Mouse (Mus musculus): ENCODE measurements around the gene Fasl.

Gene Fasl

DNA sequence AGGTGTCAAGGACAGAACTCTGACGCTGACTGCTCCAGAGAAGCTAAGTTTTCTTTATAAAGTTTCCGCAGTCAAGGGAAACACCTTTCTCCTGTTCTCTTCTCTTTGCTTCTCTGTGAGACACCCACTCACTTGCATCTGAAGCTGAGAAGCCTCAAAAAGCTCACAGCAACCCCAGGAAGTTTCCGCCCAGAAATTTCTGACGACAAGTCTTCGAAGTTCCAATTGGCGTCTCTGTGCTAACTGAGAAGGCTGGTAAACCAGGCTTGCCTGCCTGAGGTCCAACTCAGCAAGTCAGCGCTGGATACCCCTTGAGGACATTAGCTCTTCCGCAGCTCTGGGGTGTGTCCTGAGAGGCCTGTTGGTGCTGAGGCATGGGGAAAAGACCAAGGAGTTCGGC, at the start of gene Fasl:
Gene Fasl, minus strand, starts transcription at position 157 of the 400 bp plus-strand sequence.
- DNase-seq (ENCODE audit: extremely low read depth, low read depth, low spot score), result no peak

DNA sequence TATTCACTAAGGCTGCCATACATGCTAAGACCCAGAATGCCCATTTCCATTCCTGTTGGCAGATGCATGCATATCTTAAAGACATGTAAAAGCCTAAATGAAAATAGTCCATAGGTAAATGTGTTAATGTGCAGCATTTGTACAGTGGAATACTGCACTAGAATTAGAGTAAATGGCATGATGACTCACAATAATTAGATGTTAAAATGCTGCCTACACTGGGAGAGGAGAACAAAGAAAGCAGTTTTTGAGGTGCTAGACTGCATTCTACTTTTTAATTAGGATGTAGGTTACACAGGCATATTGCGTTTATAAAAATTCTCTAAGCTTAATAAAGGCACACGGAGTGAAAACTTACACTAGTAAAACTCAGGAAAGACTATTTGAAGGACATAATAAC, 38.4 kb upstream of the Fasl start:
- DNase-seq (ENCODE audit: extremely low read depth, low read depth, low spot score), result no peak

DNA sequence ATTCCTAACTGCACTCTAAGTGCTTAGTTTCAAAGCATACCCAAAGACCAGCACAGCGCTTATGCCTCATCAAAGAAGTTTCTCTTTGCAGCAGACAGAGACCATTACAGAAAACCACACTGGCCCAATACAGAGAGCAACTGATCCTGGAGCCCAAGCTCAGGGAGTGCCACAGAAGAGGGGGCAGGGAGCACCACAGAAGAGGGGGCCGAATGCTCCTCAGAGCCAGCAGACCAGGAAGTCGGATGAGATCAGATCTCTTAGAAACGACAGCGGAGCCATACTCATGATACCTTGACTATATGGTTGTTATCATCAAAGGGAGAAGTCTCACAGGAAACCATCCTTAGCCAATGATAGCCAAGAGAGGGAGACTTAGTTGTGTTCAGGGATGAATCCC, 21.1 kb upstream of the Fasl start:
- no peak for DNase-seq (ENCODE audit: extremely low read depth, low read depth, low spot score)

DNA sequence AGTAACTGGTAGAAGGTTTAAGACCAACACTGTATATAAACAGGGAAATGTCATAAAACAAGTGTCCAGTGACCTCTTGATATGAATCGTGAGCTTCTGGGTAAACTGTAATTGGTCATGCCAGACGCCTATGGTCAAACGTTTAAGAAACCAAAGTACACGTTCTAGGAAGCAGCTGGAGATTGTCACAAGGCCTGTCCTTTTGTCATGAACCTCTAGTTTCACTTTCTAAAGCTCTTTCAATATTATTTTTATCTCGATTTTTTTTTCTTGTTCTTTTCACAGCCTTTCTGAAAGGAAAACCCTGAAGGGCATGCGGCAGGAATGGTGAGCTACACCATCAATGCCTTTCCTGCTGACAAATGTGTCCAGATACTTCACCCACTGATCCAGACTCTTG, 20.7 kb upstream of the Fasl start:
- DNase-seq (ENCODE audit: extremely low read depth, low read depth, low spot score), result no peak

- no peak for DNase-seq (ENCODE audit: extremely low read depth, low read depth, low spot score)
Measured at GRCm38 (mm10) chr1:161804541-161804971, 16.3 kb upstream of the Fasl start.

- DNase-seq (ENCODE audit: extremely low read depth, low read depth, low spot score), result no peak
Measured at GRCm38 (mm10) chr1:161801321-161801720, 13.0 kb upstream of the Fasl start.

DNA sequence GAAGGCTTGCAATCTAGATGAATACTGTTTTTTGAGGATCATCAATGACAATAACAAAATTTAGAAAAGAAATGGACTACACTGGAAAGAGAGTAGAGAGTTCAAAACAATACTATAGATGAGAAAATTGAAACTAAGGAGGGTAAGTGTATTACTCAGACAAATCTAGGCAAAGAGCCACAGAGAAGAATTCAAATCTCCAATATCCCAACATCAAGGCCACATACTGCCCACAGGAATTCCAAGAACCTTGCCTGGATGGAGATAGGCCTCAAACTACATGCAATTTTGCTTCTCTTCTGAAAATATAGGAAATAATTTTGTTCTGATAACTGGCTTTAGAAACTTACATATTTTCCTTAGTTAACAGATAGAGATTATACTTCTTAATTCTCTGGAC, 12.0 kb upstream of the Fasl start:
- no peak for DNase-seq (ENCODE audit: extremely low read depth, low read depth, low spot score)

GRCm38 (mm10) chr1:161799791-161800190, 11.5 kb upstream of the Fasl start:
- DNase-seq (ENCODE audit: extremely low read depth, low read depth, low spot score), result no peak

- DNase-seq (ENCODE audit: extremely low read depth, low read depth, low spot score), result no peak
Measured at GRCm38 (mm10) chr1:161798866-161799265, 10.6 kb upstream of the Fasl start.

GRCm38 (mm10) chr1:161794447-161795211, 6.3 kb upstream of the Fasl start:
- no peak for DNase-seq (ENCODE audit: extremely low read depth, low read depth, low spot score)

DNA sequence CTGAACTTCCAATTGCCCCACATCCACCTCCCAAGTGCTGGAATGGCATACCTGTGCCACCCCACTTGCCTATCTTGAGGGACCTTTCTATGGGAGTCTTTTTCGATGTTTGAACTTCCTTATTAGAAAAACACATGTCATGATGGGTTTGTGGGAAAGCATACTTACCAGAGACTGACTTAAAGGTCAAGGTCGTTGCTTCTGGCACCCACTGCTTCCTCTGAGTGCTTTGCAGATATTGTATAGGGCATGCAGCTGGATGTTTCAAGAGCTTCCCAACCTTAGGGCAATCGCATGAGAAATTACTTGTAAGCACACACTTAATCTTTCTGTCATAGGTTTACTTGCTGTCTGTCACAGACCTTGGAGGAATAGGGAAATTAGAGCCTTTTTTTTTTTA, 5.0 kb upstream of the Fasl start:
- DNase-seq (ENCODE audit: extremely low read depth, low read depth, low spot score), result no peak

- DNase-seq (ENCODE audit: extremely low read depth, low read depth, low spot score), result no peak
Measured at GRCm38 (mm10) chr1:161792687-161792969, 4.3 kb upstream of the Fasl start.

- no peak for DNase-seq (ENCODE audit: extremely low read depth, low read depth, low spot score)
Measured at GRCm38 (mm10) chr1:161791854-161792686, 3.8 kb upstream of the Fasl start.

DNA sequence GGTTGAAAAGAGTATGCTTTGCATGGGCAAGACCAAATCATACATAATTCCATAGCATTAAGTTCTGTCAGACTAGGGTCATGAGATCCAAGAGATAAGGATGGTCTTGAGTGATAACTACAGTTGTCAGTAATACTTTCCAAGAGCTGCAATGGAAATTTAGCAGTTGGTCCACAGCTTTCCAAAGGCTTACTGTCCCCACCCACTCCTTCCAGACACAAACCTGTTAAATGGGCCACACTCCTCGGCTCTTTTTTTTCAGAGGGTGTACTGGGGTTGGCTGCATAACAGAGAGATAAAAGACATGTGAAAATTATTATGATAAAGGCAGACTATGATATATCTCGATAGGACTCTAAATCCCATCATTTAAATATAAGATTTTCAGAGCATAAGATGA, 5.6 kb downstream of the Fasl start:
- no peak for DNase-seq (ENCODE audit: extremely low read depth, low read depth, low spot score)

DNA sequence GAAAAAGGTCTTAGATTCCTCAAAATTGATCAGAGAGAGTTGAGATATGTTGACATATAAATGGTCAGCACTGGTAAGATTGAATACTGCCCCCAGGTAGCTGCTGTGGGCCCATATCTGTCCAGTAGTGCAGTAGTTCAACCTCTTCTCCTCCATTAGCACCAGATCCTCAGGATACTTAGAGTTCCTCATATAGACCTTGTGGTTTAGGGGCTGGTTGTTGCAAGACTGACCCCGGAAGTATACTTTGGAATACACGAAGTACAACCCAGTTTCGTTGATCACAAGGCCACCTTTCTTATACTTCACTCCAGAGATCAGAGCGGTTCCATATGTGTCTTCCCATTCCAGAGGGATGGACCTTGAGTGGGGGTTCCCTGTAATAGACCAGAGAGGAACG, 6.7 kb downstream of the Fasl start:
- no peak for DNase-seq (ENCODE audit: extremely low read depth, low read depth, low spot score)

DNA sequence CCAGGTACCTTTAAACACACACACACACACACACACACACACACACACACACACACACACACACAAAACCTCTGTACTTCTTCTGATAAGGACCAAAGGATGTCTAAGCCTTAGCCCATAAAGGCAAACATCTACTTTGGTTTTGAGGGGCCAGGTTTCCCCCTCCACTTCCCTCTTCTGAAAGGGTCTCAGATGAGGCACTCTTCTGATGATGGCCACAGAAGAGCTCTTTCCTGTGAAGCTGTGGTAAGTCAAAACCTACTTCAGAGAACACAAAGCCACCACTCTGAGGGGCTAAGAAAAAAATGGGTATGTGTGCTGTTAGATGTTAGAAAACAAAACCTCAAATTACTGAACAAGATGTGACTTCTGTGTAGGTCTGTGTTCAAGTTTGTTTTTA, 9.2 kb downstream of the Fasl start:
- no peak for DNase-seq (ENCODE audit: extremely low read depth, low read depth, low spot score)

- DNase-seq (ENCODE audit: extremely low read depth, low read depth, low spot score), result no peak
Measured at GRCm38 (mm10) chr1:161775151-161775550, 13.1 kb downstream of the Fasl start.

DNA sequence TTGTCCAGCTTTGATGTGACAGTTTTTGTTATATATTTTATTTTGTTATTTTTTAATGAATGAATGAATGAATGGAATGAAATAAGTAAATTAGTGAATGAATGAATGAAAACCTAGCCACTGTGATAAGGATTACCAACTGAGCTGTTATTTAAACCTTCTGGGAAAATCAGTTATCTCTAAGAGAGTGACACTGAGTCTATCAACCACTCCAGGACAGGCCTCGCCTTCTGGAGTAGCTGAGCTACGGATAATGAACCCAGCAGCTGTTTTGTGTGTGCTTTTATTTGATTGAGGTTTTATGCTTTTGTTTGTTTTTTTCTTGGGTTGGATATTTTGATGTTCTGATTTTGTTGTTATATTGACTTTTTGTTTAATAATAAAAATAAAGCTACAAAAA, 17.0 kb downstream of the Fasl start:
- DNase-seq (ENCODE audit: extremely low read depth, low read depth, low spot score), result no peak

GRCm38 (mm10) chr1:161769329-161769728, 19.0 kb downstream of the Fasl start:
- DNase-seq (ENCODE audit: extremely low read depth, low read depth, low spot score), result no peak

- no peak for DNase-seq (ENCODE audit: extremely low read depth, low read depth, low spot score)
Measured at GRCm38 (mm10) chr1:161767101-161767524, 21.2 kb downstream of the Fasl start.

DNA sequence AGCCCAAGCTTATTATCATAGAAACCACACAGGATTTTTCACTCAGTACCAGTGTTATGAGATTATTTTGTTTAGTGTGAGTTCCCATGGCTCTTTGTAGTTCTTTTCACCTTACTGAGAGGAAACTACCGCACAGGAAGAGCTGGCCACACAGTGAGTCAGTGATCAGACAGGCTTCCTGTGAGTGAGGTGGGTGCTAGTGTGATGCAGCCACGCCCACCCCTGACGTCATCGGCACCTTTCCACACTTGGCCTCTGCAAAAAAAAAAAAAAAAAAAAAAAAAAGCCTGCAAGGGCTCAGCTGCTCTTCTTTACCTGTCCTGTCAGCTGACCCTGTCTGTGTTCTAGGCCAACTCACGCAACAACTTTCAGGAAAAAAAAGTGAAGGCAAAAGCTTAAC, 21.6 kb downstream of the Fasl start:
- DNase-seq (ENCODE audit: extremely low read depth, low read depth, low spot score), result no peak

DNA sequence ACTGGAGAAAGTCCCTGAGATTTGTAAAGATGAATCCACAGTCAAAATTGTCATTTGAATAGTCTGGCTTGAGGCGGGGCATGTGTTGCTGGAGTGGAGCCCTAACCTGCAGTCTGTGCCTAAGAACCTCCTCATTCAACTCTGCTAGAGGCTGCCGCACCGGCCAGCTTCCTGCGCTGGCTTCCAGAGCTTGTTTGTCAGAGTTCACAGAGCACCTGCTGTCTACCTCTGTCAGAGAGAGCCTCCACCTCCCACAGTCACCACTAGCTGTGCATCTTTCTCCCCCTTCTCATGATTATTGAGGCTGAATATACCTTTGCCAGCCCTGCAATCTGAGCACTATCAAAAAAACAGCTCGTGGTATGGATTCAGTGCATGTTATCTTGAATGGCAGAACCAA, 22.4 kb downstream of the Fasl start:
- DNase-seq (ENCODE audit: extremely low read depth, low read depth, low spot score), result no peak

GRCm38 (mm10) chr1:161764964-161765363, 23.3 kb downstream of the Fasl start:
- no peak for DNase-seq (ENCODE audit: extremely low read depth, low read depth, low spot score)

All from fat pad, adult 2 months (tissue).